Mouse (Mus musculus): Measurements from ENCODE around the gene Pnma1. TPM values are rescaled to one million over a fixed set of nuclear protein-coding genes. Genes with fewer than 3 reads are reported as not detected.

The Pnma1 gene
- polyA plus RNA-seq, 1 experiment from 2014 or later = 0.84 TPM

DNA sequence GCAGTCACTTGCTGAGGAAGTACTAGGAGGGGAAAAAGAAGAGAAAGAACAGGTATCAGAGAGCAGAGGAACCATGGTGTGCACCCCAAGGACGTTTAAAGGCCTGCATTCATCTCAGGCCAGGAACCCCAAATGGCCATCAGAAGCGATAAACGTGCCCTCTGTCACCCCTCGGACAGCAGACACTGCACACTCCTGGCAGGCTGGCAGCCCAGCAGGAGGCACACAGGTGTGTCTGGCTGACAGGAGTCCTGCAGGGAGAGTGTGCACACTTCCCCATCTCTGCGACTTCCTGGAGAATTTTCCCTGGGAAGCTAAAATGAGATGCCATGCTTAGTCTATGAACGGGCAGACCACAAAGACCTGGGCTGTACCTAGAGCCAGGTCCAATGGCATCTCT, 5.1 kb upstream of the Pnma1 start:
- Histone ChIP-seq H3K4me1 (replicated peaks; ENCODE audit: control insufficient read depth, insufficient read depth, low read length) (peaks cover 8% of the 10 kb centered on the region), H3K9ac (ENCODE audit: low read length) (no peak overlapping the region), H3K4me2 (ENCODE audit: low read length) (no peak overlapping the region), H3K27ac (ENCODE audit: low read depth) (no peak overlapping the region), H3K4me3 (ENCODE audit: low read depth, low read length) (no peak overlapping the region), H3K36me3 (ENCODE audit: control insufficient read depth, insufficient read depth, low read length) (peaks cover 73% of the 10 kb centered on the region), H3K9me3 (ENCODE audit: control insufficient read depth, low read length) (no peaks in the 10 kb centered on the region), H3K27me3 (replicated peaks; ENCODE audit: control insufficient read depth, insufficient read depth, low read length) (no peaks in the 10 kb centered on the region)
- DNase-seq (ENCODE audit: low spot score) (no peak), ATAC-seq (replicated peaks; ENCODE audit: low FRiP score, low TSS enrichment, low read depth) (no peak)
- 78% methylated on average over 6 of the region's 6 CpGs for WGBS

- Histone ChIP-seq H3K27ac (ENCODE audit: low read depth) (no peak overlapping the region), H3K27me3 (replicated peaks; ENCODE audit: control insufficient read depth, insufficient read depth, low read length) (no peaks in the 10 kb centered on the region), H3K36me3 (ENCODE audit: control insufficient read depth, insufficient read depth, low read length) (peaks cover 65% of the 10 kb centered on the region), H3K9me3 (ENCODE audit: control insufficient read depth, low read length) (no peaks in the 10 kb centered on the region), H3K4me1 (replicated peaks; ENCODE audit: control insufficient read depth, insufficient read depth, low read length) (peaks cover 12% of the 10 kb centered on the region), H3K4me2 (ENCODE audit: low read length) (0 out of 2 replicates have a peak overlapping the region, but pooled peaks have one; percentile 20), H3K9ac (ENCODE audit: low read length) (no peak overlapping the region), H3K4me3 (ENCODE audit: low read depth, low read length) (no peak overlapping the region)
- DNase-seq (ENCODE audit: low spot score) (peak; percentile 72), ATAC-seq (replicated peaks; ENCODE audit: low FRiP score, low TSS enrichment, low read depth) (peak; percentile 56; the same call in 1 of the 2 replicates)
- 56% methylated on average over 32 of the region's 32 CpGs for WGBS
Observed at GRCm38 (mm10) chr12:84152352-84153190, 4.3 kb upstream of the Pnma1 start.

DNA sequence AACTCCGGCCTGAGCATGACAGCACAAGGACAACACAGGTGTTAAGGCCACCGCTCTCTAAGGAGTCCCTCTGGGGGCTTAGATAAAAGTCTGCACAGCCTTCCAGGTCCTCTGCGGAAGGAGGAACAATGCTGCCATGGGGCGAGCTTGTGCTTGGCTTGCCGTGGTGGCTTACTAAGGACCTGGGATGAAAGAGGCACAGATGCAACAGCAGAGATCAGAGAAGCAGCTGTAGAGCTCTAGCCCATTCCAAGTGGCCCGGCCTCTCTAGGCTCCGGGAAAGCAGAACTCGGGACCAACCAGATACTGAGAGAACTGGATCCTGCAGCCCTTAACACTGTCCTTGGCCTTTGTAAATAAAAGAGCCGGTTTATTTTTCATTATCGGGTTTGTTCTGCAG, 3.6 kb upstream of the Pnma1 start:
- Histone ChIP-seq H3K9ac (ENCODE audit: low read length) (no peak overlapping the region), H3K36me3 (ENCODE audit: control insufficient read depth, insufficient read depth, low read length) (peaks cover 66% of the 10 kb centered on the region), H3K4me3 (ENCODE audit: low read depth, low read length) (no peak overlapping the region), H3K4me1 (replicated peaks; ENCODE audit: control insufficient read depth, insufficient read depth, low read length) (peaks cover 12% of the 10 kb centered on the region), H3K4me2 (ENCODE audit: low read length) (no peak overlapping the region), H3K9me3 (ENCODE audit: control insufficient read depth, low read length) (no peaks in the 10 kb centered on the region), H3K27me3 (replicated peaks; ENCODE audit: control insufficient read depth, insufficient read depth, low read length) (no peaks in the 10 kb centered on the region), H3K27ac (ENCODE audit: low read depth) (no peak overlapping the region)
- 78% methylated on average over 10 of the region's 10 CpGs for WGBS
- ATAC-seq (replicated peaks; ENCODE audit: low FRiP score, low TSS enrichment, low read depth) = no peak
- DNase-seq (ENCODE audit: low spot score) = no peak

GRCm38 (mm10) chr12:84150976-84151375, 2.7 kb upstream of the Pnma1 start:
- H3K4me2 ChIP-seq (ENCODE audit: low read length) = no peak overlapping the region
- H3K27me3 ChIP-seq (replicated peaks; ENCODE audit: control insufficient read depth, insufficient read depth, low read length) = no peaks in the 10 kb centered on the region
- H3K4me1 ChIP-seq (replicated peaks; ENCODE audit: control insufficient read depth, insufficient read depth, low read length) = peaks cover 12% of the 10 kb centered on the region
- no peak overlapping the region for H3K4me3 ChIP-seq (ENCODE audit: low read depth, low read length)
- no peaks in the 10 kb centered on the region for H3K9me3 ChIP-seq (ENCODE audit: control insufficient read depth, low read length)
- H3K36me3 ChIP-seq (ENCODE audit: control insufficient read depth, insufficient read depth, low read length) = peaks cover 60% of the 10 kb centered on the region
- 38% methylated on average over 6 of the region's 6 CpGs for whole genome bisulfite sequencing
- DNase-seq (ENCODE audit: low spot score) (no peak), ATAC-seq (replicated peaks; ENCODE audit: low FRiP score, low TSS enrichment, low read depth) (no peak)
- no peak overlapping the region for H3K27ac ChIP-seq (ENCODE audit: low read depth)
- no peak overlapping the region for H3K9ac ChIP-seq (ENCODE audit: low read length)

- Histone ChIP-seq H3K27ac (ENCODE audit: low read depth) (no peak overlapping the region), H3K9ac (ENCODE audit: low read length) (no peak overlapping the region), H3K9me3 (ENCODE audit: control insufficient read depth, low read length) (no peaks in the 10 kb centered on the region), H3K36me3 (ENCODE audit: control insufficient read depth, insufficient read depth, low read length) (peaks cover 51% of the 10 kb centered on the region), H3K4me3 (ENCODE audit: low read depth, low read length) (no peak overlapping the region), H3K4me2 (ENCODE audit: low read length) (no peak overlapping the region), H3K4me1 (replicated peaks; ENCODE audit: control insufficient read depth, insufficient read depth, low read length) (peaks cover 12% of the 10 kb centered on the region), H3K27me3 (replicated peaks; ENCODE audit: control insufficient read depth, insufficient read depth, low read length) (no peaks in the 10 kb centered on the region)
- ATAC-seq (replicated peaks; ENCODE audit: low FRiP score, low TSS enrichment, low read depth) (no peak), DNase-seq (ENCODE audit: low spot score) (no peak)
- 92% methylated on average over 15 of the region's 15 CpGs for WGBS
Observed at GRCm38 (mm10) chr12:84149971-84150370, 1.7 kb upstream of the Pnma1 start.

DNA sequence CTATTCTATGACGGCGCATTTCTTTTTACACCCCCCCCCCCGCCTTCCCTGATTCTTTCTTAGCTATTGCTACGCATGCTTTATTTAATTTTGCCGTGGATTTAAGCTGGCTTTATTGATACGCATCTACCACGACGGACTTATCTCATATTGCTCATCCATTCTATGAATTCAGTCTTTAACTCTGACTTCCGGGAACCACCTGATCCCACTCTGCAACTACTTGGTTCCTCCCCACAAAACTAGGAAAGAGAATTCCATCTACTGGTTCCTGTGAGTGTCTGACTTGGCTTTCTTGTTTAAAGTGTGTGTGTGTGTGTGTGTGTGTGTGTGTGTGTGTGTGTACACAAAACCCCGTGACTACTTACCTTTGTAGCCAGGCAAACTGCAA, 328 bp upstream of the Pnma1 start:
- 12% methylated on average over 10 of the region's 10 CpGs for WGBS
- peak overlapping the region; percentile 89 for H3K4me2 ChIP-seq (ENCODE audit: low read length)
- no peaks in the 10 kb centered on the region for H3K9me3 ChIP-seq (ENCODE audit: control insufficient read depth, low read length)
- ATAC-seq (replicated peaks; ENCODE audit: low FRiP score, low TSS enrichment, low read depth) (no peak), DNase-seq (ENCODE audit: low spot score) (no peak)
- H3K9ac ChIP-seq (ENCODE audit: low read length) = peak overlapping the region; percentile 51
- H3K27me3 ChIP-seq (replicated peaks; ENCODE audit: control insufficient read depth, insufficient read depth, low read length) = no peaks in the 10 kb centered on the region
- H3K27ac ChIP-seq (ENCODE audit: low read depth) = no peak overlapping the region
- peaks cover 39% of the 10 kb centered on the region for H3K36me3 ChIP-seq (ENCODE audit: control insufficient read depth, insufficient read depth, low read length)
- peak overlapping the region; percentile 46 for H3K4me3 ChIP-seq (ENCODE audit: low read depth, low read length)
- H3K4me1 ChIP-seq (replicated peaks; ENCODE audit: control insufficient read depth, insufficient read depth, low read length) = peaks cover 12% of the 10 kb centered on the region

GRCm38 (mm10) chr12:84142281-84143050, 5.8 kb downstream of the Pnma1 start:
- no peak overlapping the region for H3K4me3 ChIP-seq (ENCODE audit: low read depth, low read length)
- H3K4me1 ChIP-seq (replicated peaks; ENCODE audit: control insufficient read depth, insufficient read depth, low read length) = no peaks in the 10 kb centered on the region
- 0 out of 2 replicates have a peak, but pooled peaks cover 14% of the 10 kb centered on the region for H3K36me3 ChIP-seq (ENCODE audit: control insufficient read depth, insufficient read depth, low read length)
- H3K9ac ChIP-seq (ENCODE audit: low read length) = no peak overlapping the region
- no peak overlapping the region for H3K4me2 ChIP-seq (ENCODE audit: low read length)
- H3K27ac ChIP-seq (ENCODE audit: low read depth) = no peak overlapping the region
- H3K9me3 ChIP-seq (ENCODE audit: control insufficient read depth, low read length) = no peaks in the 10 kb centered on the region
- H3K27me3 ChIP-seq (replicated peaks; ENCODE audit: control insufficient read depth, insufficient read depth, low read length) = no peaks in the 10 kb centered on the region
- ATAC-seq (replicated peaks; ENCODE audit: low FRiP score, low TSS enrichment, low read depth) (no peak), DNase-seq (ENCODE audit: low spot score) (no peak)
- 63% methylated on average over 14 of the region's 14 CpGs for WGBS

- DNase-seq (ENCODE audit: low spot score) = no peak
- Histone ChIP-seq H3K27me3 (replicated peaks; ENCODE audit: control insufficient read depth, insufficient read depth, low read length) (no peaks in the 10 kb centered on the region), H3K4me3 (ENCODE audit: low read depth, low read length) (no peak overlapping the region), H3K36me3 (ENCODE audit: control insufficient read depth, insufficient read depth, low read length) (peaks cover 16% of the 10 kb centered on the region; the same call in 1 of the 2 replicates), H3K9ac (ENCODE audit: low read length) (no peak overlapping the region), H3K4me2 (ENCODE audit: low read length) (no peak overlapping the region), H3K9me3 (ENCODE audit: control insufficient read depth, low read length) (no peaks in the 10 kb centered on the region), H3K4me1 (replicated peaks; ENCODE audit: control insufficient read depth, insufficient read depth, low read length) (no peaks in the 10 kb centered on the region), H3K27ac (ENCODE audit: low read depth) (no peak overlapping the region)
- WGBS = 70% methylated on average over 4 of the region's 4 CpGs
- ATAC-seq (replicated peaks; ENCODE audit: low FRiP score, low TSS enrichment, low read depth) = no peak
Observed at GRCm38 (mm10) chr12:84141271-84141670, 7.0 kb downstream of the Pnma1 start.

Measured in intestine, embryonic 14.5 days (tissue).